Mouse (Mus musculus) cortical plate, adult 2 months (tissue): Measurements from ENCODE around the gene Gm5142.

ENCODE experiments used
- CTCF ChIP-seq: fragments of 200-500 bp; IDR thresholded peaks from 2 replicates; pipeline ENCODE4 v1.5.1; 2011; ENCODE audit warnings: mild to moderate bottlenecking, control low read depth, low read length; ENCODE audit not compliant: insufficient read depth; ENCODE audit errors: extremely low read depth
- POLR2A ChIP-seq: fragments of 200-500 bp; IDR thresholded peaks from 2 replicates; pipeline ENCODE4 v1.6.1; 2011; ENCODE audit warnings: mild to moderate bottlenecking, low read length, control low read depth; ENCODE audit not compliant: insufficient read depth; ENCODE audit errors: extremely low read depth

DNA sequence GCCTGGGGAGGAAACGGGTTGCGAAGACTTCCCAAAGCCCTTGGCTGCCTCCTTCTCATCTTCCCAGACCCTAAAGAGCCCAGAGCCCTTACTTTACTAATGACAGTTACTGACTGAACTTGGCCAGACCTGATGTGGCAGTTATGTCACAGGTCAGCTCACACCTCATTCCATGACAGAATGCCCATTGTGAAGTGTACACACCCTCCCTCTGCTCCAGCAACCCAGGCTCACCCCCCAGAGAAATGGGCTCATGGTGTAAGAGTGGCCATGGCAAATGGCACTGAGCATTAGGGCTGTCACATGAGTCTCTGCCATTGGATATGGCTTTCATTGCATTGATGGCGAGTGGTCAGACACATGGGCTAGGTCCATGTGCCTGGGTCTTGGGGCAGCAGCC lies at the start of gene Gm5142:
- TF ChIP-seq POLR2A: no peak
- no peak for TF ChIP-seq CTCF
